Mouse (Mus musculus) hindbrain, embryonic 13.5 days (tissue): ENCODE measurements around the gene Nfic. TPM values are rescaled to one million over a fixed set of nuclear protein-coding genes. Genes with fewer than 3 reads are reported as not detected.
A peak's percentile ranks its signal among the peaks of the same experiment; 100 is the strongest.

Experiments
- ATAC-seq: fragments of 200-750 bp; cut with Nextera tagmentation; 2 replicates; pipeline ENCODE4 v1.8.0; 2017; ENCODE audit warnings: moderate TSS enrichment; ENCODE audit not compliant: low FRiP score
- H3K27ac ChIP-seq: fragments of 300-500 bp; sonication (generic); 2 replicates; pipeline ENCODE4 v1.5.1; 2015; ENCODE audit warnings: inconsistent platforms, mild to moderate bottlenecking, moderate library complexity
- H3K27me3 ChIP-seq: fragments of 300-500 bp; sonication (generic); 2 replicates; pipeline ENCODE4 v1.6.1; 2015; ENCODE audit warnings: mild to moderate bottlenecking, inconsistent platforms
- H3K36me3 ChIP-seq: fragments of 300-500 bp; sonication (generic); 2 replicates; pipeline ENCODE4 v1.6.1; 2015; ENCODE audit warnings: mild to moderate bottlenecking, inconsistent platforms
- H3K4me1 ChIP-seq: fragments of 300-500 bp; sonication (generic); replicated peaks from 2 replicates; pipeline ENCODE4 v1.6.1; 2015; ENCODE audit warnings: inconsistent platforms
- H3K4me2 ChIP-seq: fragments of 300-500 bp; sonication (generic); 2 replicates; pipeline ENCODE4 v1.6.1; 2015; ENCODE audit warnings: inconsistent platforms, mild to moderate bottlenecking, moderate library complexity
- H3K4me3 ChIP-seq: fragments of 300-500 bp; sonication (generic); 2 replicates; pipeline ENCODE4 v1.5.1; 2015; ENCODE audit warnings: mild to moderate bottlenecking, inconsistent platforms
- H3K9ac ChIP-seq: fragments of 300-500 bp; sonication (generic); 2 replicates; pipeline ENCODE4 v1.6.1; 2015; ENCODE audit warnings: mild to moderate bottlenecking, inconsistent platforms
- H3K9me3 ChIP-seq: fragments of 300-500 bp; sonication (generic); 2 replicates; pipeline ENCODE4 v1.6.1; 2016; ENCODE audit warnings: inconsistent platforms
- WGBS: fragments of 180-500 bp; shearing (Covaris S2); methylation state at CpG from one replicate; pipeline ENCODE4 v1.1.7; 2015; 5-methylcytosine and 5-hydroxymethylcytosine counted together
- polyA plus RNA-seq: library from polyadenylated mRNA; unstranded; fragments of >200 nt; fragmentation: Nextera tagmentation; extraction: Ambion mirVana; gene quantifications from 2 replicates; pipeline ENCODE4 v1.2.1, GENCODE M21; 2015

The Nfic gene
- polyA plus RNA-seq, 1 experiment from 2014 or later: 21.3 TPM

DNA sequence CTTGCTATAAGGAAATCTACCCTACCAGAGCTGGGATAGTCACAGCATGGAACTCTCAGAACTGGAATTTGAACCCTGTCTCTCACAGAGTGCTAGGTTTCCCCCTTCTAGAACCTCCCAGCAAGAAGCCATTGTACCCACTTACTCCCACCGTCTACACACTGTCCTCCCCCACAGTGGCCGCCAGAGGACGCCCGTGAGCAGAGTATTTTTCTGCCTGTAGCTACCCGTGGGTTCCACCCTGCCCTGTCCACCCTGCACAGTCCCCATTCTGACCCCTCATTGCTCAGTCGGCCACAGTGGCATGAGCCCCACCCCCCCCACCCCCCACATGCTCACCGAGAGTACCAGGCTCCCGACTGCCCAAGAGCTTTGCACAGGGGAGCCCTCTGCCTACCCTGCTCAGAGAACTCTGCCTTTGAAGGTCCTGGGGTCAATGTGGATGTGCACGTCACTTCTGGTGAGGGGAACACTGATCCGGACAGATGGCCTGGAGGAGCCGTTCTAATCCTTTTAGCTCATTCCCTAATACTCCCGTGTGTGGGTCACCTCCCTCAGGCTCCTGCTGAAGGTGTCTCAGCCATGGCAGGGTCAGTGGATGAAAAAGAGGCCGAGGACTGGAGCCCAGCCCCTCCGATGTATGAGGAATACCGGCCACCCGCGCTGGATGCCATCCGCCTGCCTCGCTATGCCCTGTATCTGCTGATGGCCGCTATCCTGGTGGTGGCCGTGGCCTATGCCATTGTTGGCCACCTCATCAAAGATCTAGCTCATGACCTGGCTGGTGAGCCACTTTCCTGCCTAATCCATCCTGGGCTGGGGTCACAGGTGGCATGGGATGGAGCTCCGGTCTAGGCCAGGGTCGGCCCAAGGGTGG is 65.4 kb downstream of the Nfic start:
- H3K9ac ChIP-seq: peak overlapping the region; percentile 55; the same call in 1 of the 2 replicates
- H3K27ac ChIP-seq: 0 out of 2 replicates have a peak overlapping the region, but pooled peaks have one; percentile 52
- peaks cover 37% of the 10 kb centered on the region for H3K4me1 ChIP-seq
- H3K4me3 ChIP-seq: no peak overlapping the region
- no peak overlapping the region for H3K4me2 ChIP-seq
- no peaks in the 10 kb centered on the region for H3K9me3 ChIP-seq
- WGBS: 61% methylated on average over 23 of the region's 23 CpGs
- peaks cover 41% of the 10 kb centered on the region for H3K36me3 ChIP-seq
- 0 out of 2 replicates have a peak, but pooled peaks cover 2% of the 10 kb centered on the region for H3K27me3 ChIP-seq
- ATAC-seq: peak; percentile 19; the same call in 1 of the 2 replicates

DNA sequence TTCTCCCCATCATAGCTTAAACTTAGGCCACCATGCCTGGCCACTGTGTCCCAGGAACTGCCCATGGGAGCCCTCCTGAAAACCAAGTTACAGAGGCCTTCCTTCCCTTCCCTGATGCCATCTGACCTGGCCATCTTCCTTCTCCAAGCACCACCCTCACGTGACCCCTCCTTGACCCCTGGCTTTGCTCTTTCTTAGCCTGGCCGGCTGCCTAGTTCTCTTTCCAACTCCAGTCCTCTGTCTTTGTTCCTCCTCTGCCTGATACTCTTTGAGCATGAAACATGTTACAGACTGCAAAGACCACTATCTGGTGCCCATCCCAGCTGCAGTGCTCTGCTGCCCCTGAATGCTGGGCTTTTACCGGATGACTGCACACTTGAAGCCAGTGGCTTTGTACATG is 66.1 kb downstream of the Nfic start:
- 43% methylated on average over 3 of the region's 3 CpGs for WGBS

DNA sequence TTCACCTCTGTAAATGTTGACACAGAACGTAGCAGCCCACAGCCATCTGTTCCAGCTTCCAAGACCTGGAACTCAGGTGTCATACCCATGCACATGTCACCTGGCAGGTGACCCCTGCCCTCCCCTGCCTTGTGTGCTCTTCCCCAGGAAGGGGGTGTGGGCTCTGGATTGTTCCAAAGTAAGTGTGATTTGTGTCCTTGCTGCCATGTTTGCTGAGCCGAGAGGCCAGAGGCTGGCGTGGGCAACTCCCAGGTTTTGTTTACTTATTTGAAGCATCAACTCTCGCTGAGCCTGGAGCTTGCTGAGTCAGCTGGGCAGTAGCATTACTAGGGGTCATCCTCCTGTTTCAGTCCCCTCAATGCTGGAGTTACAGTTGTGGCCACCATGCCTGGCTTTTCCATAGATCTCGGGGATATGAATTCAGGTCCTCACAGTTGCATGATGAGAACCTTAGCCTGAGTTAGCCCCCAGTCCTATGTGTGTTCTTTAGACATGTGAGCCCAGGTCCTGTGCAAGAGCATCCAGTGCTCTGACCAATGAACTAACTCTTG is 66.9 kb downstream of the Nfic start, which contains the start of gene Gm48552:
Gm48552 (plus strand) TSS at position 501 of the 551 bp plus-strand sequence.
- H3K9me3 ChIP-seq: no peaks in the 10 kb centered on the region
- 0 out of 2 replicates have a peak within 1 kb of the TSS, but pooled peaks have one; percentile 52 for H3K27ac ChIP-seq
- H3K4me2 ChIP-seq: no peak within 1 kb of the TSS
- 83% methylated on average over 5 of the region's 5 CpGs for WGBS
- H3K27me3 ChIP-seq: 0 out of 2 replicates have a peak, but pooled peaks cover 2% of the 10 kb centered on the region
- ATAC-seq: no peak
- peaks cover 38% of the 10 kb centered on the region for H3K4me1 ChIP-seq
- H3K4me3 ChIP-seq: no peak within 1 kb of the TSS
- peaks cover 41% of the 10 kb centered on the region for H3K36me3 ChIP-seq
- H3K9ac ChIP-seq: peak within 1 kb of the TSS; percentile 55; the same call in 1 of the 2 replicates

More for the DNA sequence above, 66.1 kb downstream of the Nfic start:
- Histone ChIP-seq H3K36me3 (peaks cover 41% of the 10 kb centered on the region), H3K27me3 (0 out of 2 replicates have a peak, but pooled peaks cover 2% of the 10 kb centered on the region), H3K4me2 (no peak overlapping the region), H3K4me1 (peaks cover 43% of the 10 kb centered on the region), H3K9me3 (no peaks in the 10 kb centered on the region), H3K27ac (0 out of 2 replicates have a peak overlapping the region, but pooled peaks have one; percentile 52), H3K4me3 (no peak overlapping the region), H3K9ac (peak overlapping the region; percentile 55; the same call in 1 of the 2 replicates)
- no peak for ATAC-seq

DNA sequence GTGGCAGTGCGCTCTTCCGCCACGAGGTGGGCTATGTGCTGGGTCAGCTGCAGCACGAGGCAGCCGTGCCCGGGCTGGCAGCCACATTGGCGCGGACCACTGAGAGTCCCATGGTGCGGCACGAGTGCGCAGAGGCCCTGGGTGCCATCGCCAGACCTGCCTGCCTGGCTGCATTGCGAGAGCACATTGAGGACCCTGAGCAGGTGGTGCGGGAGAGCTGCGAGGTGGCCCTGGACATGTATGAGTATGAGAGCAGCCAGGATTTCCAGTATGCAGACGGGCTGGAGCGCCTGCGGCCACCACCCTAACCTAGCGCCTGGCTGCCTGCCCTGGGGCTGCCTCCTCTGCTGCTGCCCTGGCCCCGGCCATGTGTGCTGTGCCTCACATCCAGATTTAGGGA is 67.7 kb downstream of the Nfic start:
- Histone ChIP-seq H3K36me3 (peaks cover 41% of the 10 kb centered on the region), H3K9ac (no peak overlapping the region), H3K9me3 (no peaks in the 10 kb centered on the region), H3K27me3 (no peaks in the 10 kb centered on the region), H3K4me2 (no peak overlapping the region), H3K4me1 (peaks cover 29% of the 10 kb centered on the region), H3K4me3 (no peak overlapping the region), H3K27ac (no peak overlapping the region)
- WGBS: 95% methylated on average over 20 of the region's 20 CpGs
- no peak for ATAC-seq

DNA sequence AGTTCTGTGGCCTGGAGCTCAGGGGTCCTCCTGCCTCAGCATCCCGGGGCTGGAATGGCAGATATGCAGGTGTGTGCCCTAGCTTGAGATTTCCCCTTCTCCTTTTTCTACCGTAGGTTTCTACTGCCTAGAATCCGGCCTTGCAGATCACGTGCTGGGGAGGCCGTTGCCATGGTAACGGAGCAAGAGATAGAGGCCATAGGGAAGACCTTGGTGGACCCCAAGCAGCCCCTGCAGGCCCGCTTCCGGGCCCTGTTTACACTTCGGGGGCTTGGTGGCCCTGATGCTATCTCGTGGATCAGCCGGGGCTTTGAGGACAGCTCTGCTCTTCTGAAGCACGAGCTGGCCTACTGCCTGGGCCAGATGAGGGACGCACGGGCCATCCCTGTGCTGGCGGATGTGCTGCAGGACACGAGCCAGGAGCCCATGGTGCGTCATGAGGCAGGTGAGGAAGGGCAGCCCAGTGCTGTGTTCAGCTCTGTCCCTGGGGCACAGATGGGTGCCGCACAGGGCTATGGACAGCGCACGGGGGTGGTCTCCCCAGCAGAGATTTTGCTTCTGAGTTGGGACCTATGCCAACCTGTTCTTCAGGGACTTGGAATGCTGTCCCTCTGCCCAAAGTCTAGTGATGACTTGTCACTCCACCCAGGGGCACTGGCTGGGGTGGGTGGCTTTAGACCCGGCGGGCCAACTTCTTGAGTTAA is 69.7 kb downstream of the Nfic start:
- no peaks in the 10 kb centered on the region for H3K9me3 ChIP-seq
- H3K27me3 ChIP-seq: no peaks in the 10 kb centered on the region
- H3K9ac ChIP-seq: peak overlapping the region; percentile 90
- no peak overlapping the region for H3K27ac ChIP-seq
- H3K36me3 ChIP-seq: peaks cover 36% of the 10 kb centered on the region
- ATAC-seq: no peak
- WGBS: 84% methylated on average over 22 of the region's 22 CpGs
- peak overlapping the region; percentile 96 for H3K4me3 ChIP-seq
- H3K4me2 ChIP-seq: peak overlapping the region; percentile 95
- peaks cover 27% of the 10 kb centered on the region for H3K4me1 ChIP-seq

DNA sequence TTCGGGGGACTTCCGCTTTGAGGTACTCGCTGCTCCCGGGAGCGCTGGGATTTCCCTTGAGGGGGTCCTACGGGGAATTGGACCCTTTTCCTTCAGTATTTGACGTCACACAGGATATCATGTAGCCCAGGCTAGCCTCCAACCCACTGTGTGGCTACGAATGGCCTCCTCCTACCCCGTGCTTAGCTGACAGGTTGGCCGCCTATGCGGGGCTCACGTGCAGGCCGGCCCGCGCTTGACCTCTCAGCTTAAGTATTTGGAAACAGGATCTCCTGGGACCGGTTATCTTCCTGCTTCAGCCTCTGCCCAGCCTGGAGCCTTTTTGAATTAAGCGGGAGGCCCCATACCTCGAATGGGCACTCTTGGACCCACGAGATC is 70.8 kb downstream of the Nfic start:
- no peaks in the 10 kb centered on the region for H3K9me3 ChIP-seq
- peak overlapping the region; percentile 90 for H3K27ac ChIP-seq
- peak overlapping the region; percentile 90 for H3K9ac ChIP-seq
- WGBS: under 1% methylated on average over 19 of the region's 19 CpGs
- H3K4me2 ChIP-seq: peak overlapping the region; percentile 95
- H3K36me3 ChIP-seq: peaks cover 34% of the 10 kb centered on the region
- ATAC-seq: peak; percentile 34
- peak overlapping the region; percentile 96 for H3K4me3 ChIP-seq
- peaks cover 23% of the 10 kb centered on the region for H3K4me1 ChIP-seq
- no peaks in the 10 kb centered on the region for H3K27me3 ChIP-seq

DNA sequence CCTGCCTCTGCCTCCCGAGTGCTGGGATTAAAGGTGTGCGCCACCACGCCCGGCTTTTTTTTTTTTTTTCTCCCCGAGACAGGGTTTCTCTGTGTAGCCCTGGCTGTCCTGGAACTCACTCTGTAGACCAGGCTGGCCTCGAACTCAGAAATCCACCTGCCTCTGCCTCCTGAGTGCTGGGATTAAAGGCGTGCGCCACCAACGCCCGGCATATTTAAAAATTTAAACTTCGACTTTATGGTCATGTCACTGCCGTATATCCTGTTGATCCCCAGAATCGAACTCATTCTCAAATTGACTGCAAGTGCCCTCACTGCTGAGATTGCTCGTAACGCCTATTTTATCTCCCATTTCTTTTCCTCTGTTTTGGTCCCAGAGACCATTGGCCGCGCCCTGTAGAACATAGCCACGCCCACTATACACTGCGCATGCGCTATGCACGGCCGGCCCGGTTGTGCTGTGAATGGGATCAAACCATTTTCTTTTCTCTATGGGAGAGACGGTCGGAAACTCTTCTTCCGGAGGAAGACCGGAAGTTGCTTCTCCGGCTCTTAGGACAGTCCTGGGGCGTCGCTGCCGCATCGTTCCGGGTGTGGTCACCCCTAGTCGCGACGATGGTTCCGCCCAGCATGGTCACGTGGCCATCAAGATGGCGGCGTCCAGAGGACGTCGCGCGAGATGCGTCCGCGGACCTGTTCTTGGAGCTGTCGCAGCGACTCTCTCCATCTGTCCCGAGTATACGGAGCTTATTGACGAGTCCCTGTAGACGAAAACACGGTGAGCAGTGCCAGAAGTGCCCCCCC is 71.4 kb downstream of the Nfic start, which contains the start of the genes Dohh and Gm48551:
Dohh (plus strand) TSS at position 627 of the 803 bp plus-strand sequence.
Gm48551 (plus strand) TSS at position 665 of the 803 bp plus-strand sequence.
- Histone ChIP-seq H3K9me3 (no peaks in the 10 kb centered on the region), H3K36me3 (peaks cover 33% of the 10 kb centered on the region), H3K27ac (peak within 1 kb of the TSS; percentile 90), H3K4me2 (peak within 1 kb of the TSS; percentile 95), H3K9ac (peak within 1 kb of the TSS; percentile 90), H3K4me1 (peaks cover 22% of the 10 kb centered on the region), H3K4me3 (peak within 1 kb of the TSS; percentile 96), H3K27me3 (no peaks in the 10 kb centered on the region)
- WGBS: 9% methylated on average over 54 of the region's 54 CpGs
- peak; percentile 91 for ATAC-seq

DNA sequence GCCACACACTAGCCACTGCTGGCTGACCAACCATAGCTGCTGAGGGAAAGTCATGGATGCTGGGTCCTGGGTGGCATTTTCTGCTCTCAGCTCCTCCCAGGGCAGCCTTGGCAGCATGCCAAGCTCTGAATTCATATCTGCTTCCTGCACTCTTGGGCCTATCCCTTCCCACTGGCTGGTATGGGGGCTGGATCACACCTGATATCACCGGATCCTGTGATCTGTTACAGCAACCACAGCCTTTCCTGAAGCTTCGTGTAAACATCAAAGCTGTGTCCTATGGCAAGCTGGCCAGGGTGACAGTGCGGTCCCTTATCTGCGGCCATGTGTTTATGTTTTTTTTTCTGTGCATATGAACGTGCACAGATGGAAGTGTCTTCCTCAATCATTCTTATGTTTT is 73.4 kb downstream of the Nfic start:
- Histone ChIP-seq H3K4me1 (peaks cover 32% of the 10 kb centered on the region), H3K9me3 (no peaks in the 10 kb centered on the region), H3K9ac (peak overlapping the region; percentile 39; the same call in 1 of the 2 replicates), H3K4me2 (no peak overlapping the region), H3K36me3 (peaks cover 13% of the 10 kb centered on the region), H3K4me3 (no peak overlapping the region), H3K27me3 (no peaks in the 10 kb centered on the region), H3K27ac (0 out of 2 replicates have a peak overlapping the region, but pooled peaks have one; percentile 5)
- no peak for ATAC-seq
- WGBS: 92% methylated on average over 5 of the region's 5 CpGs

DNA sequence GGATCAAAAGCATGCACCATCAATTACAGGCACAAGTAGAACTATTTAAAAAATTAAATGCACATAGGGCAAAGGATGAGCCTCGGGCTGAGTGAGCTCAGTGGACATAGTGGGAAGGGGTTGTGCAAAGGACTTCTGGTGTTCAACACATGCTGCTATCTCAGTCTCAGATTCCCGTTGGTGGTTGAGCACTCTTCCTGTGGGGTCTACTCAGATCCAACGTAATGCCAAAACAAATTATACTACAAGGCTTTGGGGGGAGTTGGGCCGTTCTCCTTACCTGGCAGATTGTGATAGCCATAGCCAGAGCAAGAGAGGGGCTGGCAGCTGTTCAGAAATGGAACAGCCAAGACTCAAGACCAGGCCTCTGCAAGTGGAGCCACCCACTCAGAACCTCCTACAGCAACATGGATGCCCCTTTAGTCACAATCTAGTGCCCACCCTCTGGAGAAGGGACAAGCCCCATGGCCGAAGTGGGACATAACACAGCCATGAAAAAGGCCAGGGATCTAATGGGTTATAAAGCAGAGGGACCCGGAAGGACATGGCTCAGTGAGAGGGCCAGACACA is 75.5 kb downstream of the Nfic start:
- H3K4me1 ChIP-seq: peaks cover 37% of the 10 kb centered on the region
- H3K9ac ChIP-seq: no peak overlapping the region
- H3K9me3 ChIP-seq: no peaks in the 10 kb centered on the region
- H3K4me3 ChIP-seq: no peak overlapping the region
- WGBS: 95% methylated on average over 6 of the region's 6 CpGs
- peaks cover 14% of the 10 kb centered on the region; the same call in 1 of the 2 replicates for H3K36me3 ChIP-seq
- no peak overlapping the region for H3K27ac ChIP-seq
- H3K4me2 ChIP-seq: no peak overlapping the region
- no peaks in the 10 kb centered on the region for H3K27me3 ChIP-seq
- ATAC-seq: no peak

DNA sequence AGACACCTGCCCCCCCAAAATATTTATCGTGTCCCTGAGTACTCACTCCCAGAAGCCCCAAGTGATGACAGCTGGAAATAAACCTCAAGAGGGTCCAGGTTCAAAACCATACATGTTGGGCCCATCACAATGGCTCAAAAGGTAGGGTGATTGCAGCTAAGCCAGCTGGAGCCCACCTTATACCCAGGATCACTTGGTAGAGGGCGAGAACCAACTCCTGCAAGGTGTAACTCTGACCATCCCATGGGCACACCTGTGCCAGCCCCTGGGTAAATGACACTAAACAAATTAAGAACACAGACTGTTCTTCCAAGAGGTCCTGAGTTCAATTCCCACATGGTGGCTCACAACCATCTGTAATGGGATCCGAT is 76.3 kb downstream of the Nfic start:
- Histone ChIP-seq H3K4me3 (peak overlapping the region; percentile 74), H3K4me1 (peaks cover 34% of the 10 kb centered on the region), H3K4me2 (peak overlapping the region; percentile 92), H3K27me3 (no peaks in the 10 kb centered on the region), H3K9ac (peak overlapping the region; percentile 95), H3K36me3 (peaks cover 16% of the 10 kb centered on the region), H3K9me3 (no peaks in the 10 kb centered on the region), H3K27ac (peak overlapping the region; percentile 85)
- ATAC-seq: 0 out of 2 replicates have a peak, but pooled peaks have one; percentile 3
- 63% methylated on average over 3 of the region's 3 CpGs for WGBS
